Mouse (Mus musculus): ENCODE measurements around the gene Umps.
A peak's percentile ranks its signal among the peaks of the same experiment; 100 is the strongest.

GRCm38 (mm10) chr16:33966538-33967282 lies at the start of gene Umps:
- TF ChIP-seq POLR2A (IDR thresholded peaks at IDR 0.05; ENCODE audit: low read depth, low read length), result peak; percentile 25; the same call in 1 of the 2 replicates
- TF ChIP-seq CTCF (IDR thresholded peaks at IDR 0.05; ENCODE audit: extremely low read depth, insufficient read length, insufficient replicate concordance, low read depth, low read length), result no peak

Data from small intestine, adult 2 months (tissue).